8 mouse cellular contexts compared by ENCODE assay signal in genomic region chr5:53590875-53591682, GRCm38 (mm10).
DNase-seq lines count a peak whose midpoint lies in the region; ATAC-seq and TF ChIP-seq lines count a peak whose summit lies in the region.

No protein-coding gene starts in this region.

- WGBS in forebrain, embryonic 12.5 days: under 1% methylated on average over 30 of the region's 67 CpGs
- WGBS in intestine, embryonic 14.5 days: under 1% methylated on average over 41 of the region's 67 CpGs
- under 1% methylated on average over 63 of the region's 67 CpGs for WGBS in liver, embryonic 13.5 days (ENCODE audit: insufficient replicate concordance)
- WGBS in neural tube, embryonic 11.5 days: under 1% methylated on average over 26 of the region's 67 CpGs

- H3K4me1 ChIP-seq in forebrain, embryonic 12.5 days: peaks cover 34% of the 10 kb centered on the region
- H3K4me1 ChIP-seq in intestine, embryonic 14.5 days (replicated peaks; ENCODE audit: control insufficient read depth, insufficient read depth, low read length): peaks cover 24% of the 10 kb centered on the region
- H3K4me1 ChIP-seq in liver, embryonic 13.5 days (replicated peaks): peaks cover 30% of the 10 kb centered on the region
- H3K4me1 ChIP-seq in neural tube, embryonic 11.5 days (ENCODE audit: control insufficient read depth, insufficient read depth, low read length): peaks cover 8% of the 10 kb centered on the region

- H3K9me3 ChIP-seq in forebrain, embryonic 12.5 days: no peaks in the 10 kb centered on the region
- H3K9me3 ChIP-seq in intestine, embryonic 14.5 days (ENCODE audit: control insufficient read depth, low read length): no peaks in the 10 kb centered on the region
- no peaks in the 10 kb centered on the region for H3K9me3 ChIP-seq in liver, embryonic 13.5 days (replicated peaks)
- no peaks in the 10 kb centered on the region for H3K9me3 ChIP-seq in neural tube, embryonic 11.5 days (ENCODE audit: control insufficient read depth, low read length)

- H3K27me3 ChIP-seq in forebrain, embryonic 12.5 days: no peaks in the 10 kb centered on the region
- no peaks in the 10 kb centered on the region for H3K27me3 ChIP-seq in intestine, embryonic 14.5 days (replicated peaks; ENCODE audit: control insufficient read depth, insufficient read depth, low read length)
- no peaks in the 10 kb centered on the region for H3K27me3 ChIP-seq in liver, embryonic 13.5 days
- no peaks in the 10 kb centered on the region for H3K27me3 ChIP-seq in neural tube, embryonic 11.5 days (ENCODE audit: control insufficient read depth, insufficient read depth, low read length)

- no peak for DNase-seq in layer of hippocampus, adult 2 months (ENCODE audit: low spot score in 2 of 2)
- no peak for DNase-seq in layer of hippocampus, adult 9-10 months (ENCODE audit: low spot score)
- DNase-seq in brain, embryonic 14.5 days (ENCODE audit: low read depth): peak; percentile 77
- peak; percentile 77 for DNase-seq in intestine, embryonic 14.5 days (ENCODE audit: low spot score)
- peak; percentile 5 for DNase-seq in liver, embryonic 13.5 days
- peak; percentile 70 for DNase-seq in neural tube, embryonic 11.5 days (ENCODE audit: low spot score)
- DNase-seq in testis, postnatal 14 days (ENCODE audit: low spot score): peak; percentile 60

- peak; percentile 17 for ATAC-seq in forebrain, embryonic 12.5 days (ENCODE audit: low FRiP score)
- peak; percentile 25 for ATAC-seq in intestine, embryonic 14.5 days (replicated peaks; ENCODE audit: low FRiP score, low TSS enrichment, low read depth)
- peak; percentile 2; the same call in 1 of the 2 replicates for ATAC-seq in liver, embryonic 13.5 days (ENCODE audit: low read depth)
- ATAC-seq in neural tube, embryonic 11.5 days (ENCODE audit: insufficient read depth, low FRiP score, low TSS enrichment): peak; percentile 13

- peak overlapping the region; percentile 71 for H3K4me3 ChIP-seq in layer of hippocampus, adult 2 months
- H3K4me3 ChIP-seq in forebrain, embryonic 12.5 days (replicated peaks): peak overlapping the region; percentile 92
- peak overlapping the region; percentile 73 for H3K4me3 ChIP-seq in intestine, embryonic 14.5 days (ENCODE audit: low read depth, low read length)
- peak overlapping the region; percentile 90 for H3K4me3 ChIP-seq in liver, embryonic 13.5 days (replicated peaks)
- H3K4me3 ChIP-seq in neural tube, embryonic 11.5 days (ENCODE audit: low read depth, low read length): peak overlapping the region; percentile 91

- H3K36me3 ChIP-seq in forebrain, embryonic 12.5 days (replicated peaks): no peaks in the 10 kb centered on the region
- H3K36me3 ChIP-seq in intestine, embryonic 14.5 days (ENCODE audit: control insufficient read depth, insufficient read depth, low read length): no peaks in the 10 kb centered on the region
- H3K36me3 ChIP-seq in liver, embryonic 13.5 days: no peaks in the 10 kb centered on the region
- H3K36me3 ChIP-seq in neural tube, embryonic 11.5 days (ENCODE audit: control insufficient read depth, insufficient read depth, low read length): no peaks in the 10 kb centered on the region

- TF ChIP-seq CTCF in layer of hippocampus, adult 2 months (conservative IDR thresholded peaks at IDR 0.05): no peak
- no peak for TF ChIP-seq CTCF in brain, embryonic 14.5 days (IDR thresholded peaks at IDR 0.05; ENCODE audit: borderline replicate concordance, extremely low read depth, insufficient read depth, insufficient read length)

- TF ChIP-seq POLR2A in brain, embryonic 14.5 days (IDR thresholded peaks at IDR 0.05; ENCODE audit: borderline replicate concordance, extremely low read depth, insufficient read depth, insufficient read length, poor library complexity, severe bottlenecking): peak; percentile 31; the same call in 1 of the 2 replicates

- peak overlapping the region; percentile 74 for H3K27ac ChIP-seq in layer of hippocampus, adult 2 months
- peak overlapping the region; percentile 99 for H3K27ac ChIP-seq in forebrain, embryonic 12.5 days
- peak overlapping the region; percentile 99 for H3K27ac ChIP-seq in intestine, embryonic 14.5 days (ENCODE audit: low read depth)
- H3K27ac ChIP-seq in liver, embryonic 13.5 days: peak overlapping the region; percentile 58
- H3K27ac ChIP-seq in neural tube, embryonic 11.5 days (ENCODE audit: low read depth, low read length): peak overlapping the region; percentile 97

- peak overlapping the region; percentile 90 for H3K9ac ChIP-seq in forebrain, embryonic 12.5 days
- peak overlapping the region; percentile 96 for H3K9ac ChIP-seq in intestine, embryonic 14.5 days (ENCODE audit: low read length)
- H3K9ac ChIP-seq in liver, embryonic 13.5 days: peak overlapping the region; percentile 89
- H3K9ac ChIP-seq in neural tube, embryonic 11.5 days (ENCODE audit: low read length): peak overlapping the region; percentile 99

- H3K4me2 ChIP-seq in forebrain, embryonic 12.5 days: peak overlapping the region; percentile 80
- H3K4me2 ChIP-seq in intestine, embryonic 14.5 days (ENCODE audit: low read length): peak overlapping the region; percentile 95
- H3K4me2 ChIP-seq in liver, embryonic 13.5 days: peak overlapping the region; percentile 96
- H3K4me2 ChIP-seq in neural tube, embryonic 11.5 days (ENCODE audit: low read depth): peak overlapping the region; percentile 49

Comparison
In these comparisons a context has a peak if more than half of its experiments do, and no peak if none do; other contexts are left out.
1. DNase-seq: peak in brain, embryonic 14.5 days (single experiment), intestine, embryonic 14.5 days (single experiment), liver, embryonic 13.5 days (single experiment), neural tube, embryonic 11.5 days (single experiment) and testis, postnatal 14 days (single experiment); none in layer of hippocampus, adult 2 months (0 of 2) and layer of hippocampus, adult 9-10 months (single experiment).
2. Peak in every context shown above with its lines, with median percentiles within 50 percentile points of each other: H3K27ac ChIP-seq, H3K4me3 ChIP-seq, ATAC-seq, H3K4me2 ChIP-seq and H3K9ac ChIP-seq.